Comparison of ENCODE assay signal across 7 mouse cellular contexts in genomic region chr10:84903742-84904141, GRCm38 (mm10). TPM values are rescaled to one million over a fixed set of nuclear protein-coding genes. Genes with fewer than 3 reads are reported as not detected.
DNase-seq lines count a peak whose midpoint lies in the region; ATAC-seq lines count a peak whose summit lies in the region.

No protein-coding gene starts in this region.

- intact Hi-C loops in left cerebral cortex, postnatal 14 days (cut with DNase I): no loop called here

- ATAC-seq in forebrain, embryonic 13.5 days: peak; percentile 48; the same call in 1 of the 2 replicates
- ATAC-seq in neural tube, embryonic 14.5 days (ENCODE audit: low read depth): no peak

- H3K9me3 ChIP-seq in forebrain, embryonic 13.5 days (replicated peaks): no peaks in the 10 kb centered on the region
- no peaks in the 10 kb centered on the region for H3K9me3 ChIP-seq in neural tube, embryonic 14.5 days (ENCODE audit: control insufficient read depth, low read length)

- peak overlapping the region; percentile 28; the same call in 1 of the 2 replicates for H3K27ac ChIP-seq in forebrain, embryonic 13.5 days
- peak overlapping the region; percentile 29; the same call in 1 of the 2 replicates for H3K27ac ChIP-seq in neural tube, embryonic 14.5 days (ENCODE audit: low read depth, low read length)

- peaks cover 21% of the 10 kb centered on the region; the same call in 1 of the 2 replicates for H3K36me3 ChIP-seq in forebrain, embryonic 13.5 days (ENCODE audit: poor library complexity, severe bottlenecking)
- no peaks in the 10 kb centered on the region for H3K36me3 ChIP-seq in neural tube, embryonic 14.5 days (ENCODE audit: control insufficient read depth, insufficient read depth, low read length)

- H3K4me1 ChIP-seq in forebrain, embryonic 13.5 days: peaks cover 25% of the 10 kb centered on the region
- peaks cover 8% of the 10 kb centered on the region for H3K4me1 ChIP-seq in neural tube, embryonic 14.5 days (ENCODE audit: control insufficient read depth, insufficient read depth, low read length)

- H3K27me3 ChIP-seq in forebrain, embryonic 13.5 days: peaks cover 3% of the 10 kb centered on the region
- H3K27me3 ChIP-seq in neural tube, embryonic 14.5 days (ENCODE audit: control insufficient read depth, insufficient read depth, low read length): no peaks in the 10 kb centered on the region

- H3K4me2 ChIP-seq in forebrain, embryonic 13.5 days: peak overlapping the region; percentile 7; the same call in 1 of the 2 replicates
- H3K4me2 ChIP-seq in neural tube, embryonic 14.5 days (ENCODE audit: low read depth, low read length): peak overlapping the region; percentile 2; the same call in 1 of the 2 replicates

- H3K9ac ChIP-seq in forebrain, embryonic 13.5 days: peak overlapping the region; percentile 30; the same call in 1 of the 2 replicates
- H3K9ac ChIP-seq in neural tube, embryonic 14.5 days (replicated peaks; ENCODE audit: low read depth, low read length): peak overlapping the region; percentile 3; the same call in 1 of the 2 replicates

- H3K4me3 ChIP-seq in forebrain, embryonic 13.5 days: no peak overlapping the region
- H3K4me3 ChIP-seq in neural tube, embryonic 14.5 days (ENCODE audit: low read depth, low read length): no peak overlapping the region

- 12% methylated on average over 5 of the region's 5 CpGs for WGBS in forebrain, embryonic 13.5 days
- WGBS in neural tube, embryonic 14.5 days: 15% methylated on average over 5 of the region's 5 CpGs

- peak; percentile 39 to 46 for DNase-seq in left cerebral cortex, postnatal 14 days (ENCODE audit: low spot score in 2 of 2)
- no peak for DNase-seq in left cerebral cortex, adult 11 months (ENCODE audit: low spot score)
- DNase-seq in adrenal gland, postnatal 25 days: peak; percentile 12
- peak; percentile 39 to 54 for DNase-seq in layer of hippocampus, postnatal 36 days
- no peak for DNase-seq in testis, postnatal 14 days (ENCODE audit: low spot score)

RNA-seq across cellular contexts. Expression of gene Ric8b, which starts 13.7 kb away (rescaled TPM):
- total RNA-seq in left cerebral cortex, postnatal 14 days (2021): 10 to 100 TPM; 42.7 to 43.8 TPM
- total RNA-seq in adrenal gland, postnatal 25 days (2021): 32.3 and 35.6 TPM in 2 replicates
- 34.2 and 36.0 TPM in 2 replicates for polyA plus RNA-seq in forebrain, embryonic 13.5 days (2015; fragmentation: Nextera tagmentation; extraction: Ambion mirVana)
- total RNA-seq in layer of hippocampus, postnatal 36 days (2021): 10 to 100 TPM; 41.6 to 42.8 TPM
- polyA plus RNA-seq in neural tube, embryonic 14.5 days (2014; fragmentation: Nextera tagmentation; extraction: Ambion mirVana): 52.5 and 57.3 TPM in 2 replicates

Comparison
In these comparisons a context has a peak if more than half of its experiments do, and no peak if none do; other contexts are left out.
1. DNase-seq: peak in left cerebral cortex, postnatal 14 days (2 of 2), adrenal gland, postnatal 25 days (single experiment) and layer of hippocampus, postnatal 36 days (2 of 2); none in left cerebral cortex, adult 11 months (single experiment) and testis, postnatal 14 days (single experiment).